8 mouse cellular contexts compared by ENCODE assay signal in genomic region chr9:79759385-79760005, GRCm38 (mm10). TPM values are rescaled to one million over a fixed set of nuclear protein-coding genes. Genes with fewer than 3 reads are reported as not detected.
DNase-seq lines count a peak whose midpoint lies in the region; ATAC-seq and TF ChIP-seq lines count a peak whose summit lies in the region.

Gene Cox7a2 (minus strand): TSS chr9:79759878.

- peaks cover 12% of the 10 kb centered on the region for H3K4me1 ChIP-seq in hindbrain, embryonic 10.5 days (replicated peaks)
- peaks cover 10% of the 10 kb centered on the region; the same call in 1 of the 2 replicates for H3K4me1 ChIP-seq in lung, postnatal 0 days (ENCODE audit: insufficient read depth, low read depth, low read length)

- peaks cover 34% of the 10 kb centered on the region for H3K36me3 ChIP-seq in hindbrain, embryonic 10.5 days
- 0 out of 2 replicates have a peak, but pooled peaks cover 3% of the 10 kb centered on the region for H3K36me3 ChIP-seq in lung, postnatal 0 days (ENCODE audit: insufficient read depth, low read length)

- no peak for TF ChIP-seq EP300 in lung, postnatal 0 days (IDR thresholded peaks at IDR 0.05)

- no peak; the same call in 1 of the 2 replicates for TF ChIP-seq CTCF in lung, postnatal 0 days (IDR thresholded peaks at IDR 0.05)

- peak within 1 kb of the TSS; percentile 65 for H3K4me3 ChIP-seq in hindbrain, embryonic 10.5 days
- peak within 1 kb of the TSS; percentile 88 for H3K4me3 ChIP-seq in lung, postnatal 0 days (ENCODE audit: low read depth, low read length)

- H3K9me3 ChIP-seq in hindbrain, embryonic 10.5 days: no peaks in the 10 kb centered on the region
- H3K9me3 ChIP-seq in lung, postnatal 0 days (ENCODE audit: low read length): no peaks in the 10 kb centered on the region

- H3K27ac ChIP-seq in hindbrain, embryonic 10.5 days: peak within 1 kb of the TSS; percentile 95
- peak within 1 kb of the TSS; percentile 83 for H3K27ac ChIP-seq in lung, postnatal 0 days (ENCODE audit: low read length)

- DNase-seq in MN1 (ENCODE audit: low spot score): peak; percentile 96
- peak; percentile 95 for DNase-seq in cerebellum, adult 9-10 months
- peak; percentile 95 for DNase-seq in hindbrain, embryonic 10.5 days (ENCODE audit: low spot score)
- peak; percentile 97 for DNase-seq in layer of hippocampus, adult 9-11 months
- DNase-seq in lung, postnatal 0 days (ENCODE audit: low spot score): peak; percentile 99
- DNase-seq in ovary, postnatal 14 days (ENCODE audit: low spot score): peak; percentile 86
- DNase-seq in thymus, postnatal 14 days: peak; percentile 96

- peak within 1 kb of the TSS; percentile 81 for H3K9ac ChIP-seq in lung, postnatal 0 days (replicated peaks; ENCODE audit: low read depth)

- peak; percentile 99 for ATAC-seq in frontal cortex, adult (ENCODE audit: low TSS enrichment)
- peak; percentile 98 for ATAC-seq in lung, postnatal 0 days

- H3K27me3 ChIP-seq in hindbrain, embryonic 10.5 days (ENCODE audit: insufficient read depth, poor library complexity, severe bottlenecking): no peaks in the 10 kb centered on the region
- H3K27me3 ChIP-seq in lung, postnatal 0 days (replicated peaks; ENCODE audit: insufficient read depth, low read length): no peaks in the 10 kb centered on the region

- WGBS in hindbrain, embryonic 10.5 days: under 1% methylated on average over 49 of the region's 49 CpGs
- WGBS in lung, postnatal 0 days: under 1% methylated on average over 49 of the region's 49 CpGs

- peak within 1 kb of the TSS; percentile 79 for H3K4me2 ChIP-seq in lung, postnatal 0 days (replicated peaks; ENCODE audit: low read depth, low read length)

RNA-seq across cellular contexts. Expression of gene Cox7a2, which starts in this region (rescaled TPM):
- polyA plus RNA-seq in hindbrain, embryonic 10.5 days (2016; fragmentation: Nextera tagmentation; extraction: Ambion mirVana): 667 and 753 TPM in 2 replicates
- 593 and 634 TPM in 2 replicates for polyA plus RNA-seq in lung, postnatal 0 days (2015; fragmentation: Nextera tagmentation; extraction: Ambion mirVana)

Comparison
In these comparisons a context has a peak if more than half of its experiments do, and no peak if none do; other contexts are left out.
1. Peak in every context shown above with its lines: DNase-seq, ATAC-seq, H3K4me3 ChIP-seq and H3K27ac ChIP-seq.